Mouse (Mus musculus) lung, postnatal 0 days (tissue): ENCODE measurements around the gene Ift140. TPM values are rescaled to one million over a fixed set of nuclear protein-coding genes. Genes with fewer than 3 reads are reported as not detected.

ENCODE experiments used
- ATAC-seq: fragments of 200-750 bp; cut with Nextera tagmentation; 2 replicates; pipeline ENCODE4 v1.8.0; 2017; ENCODE audit warnings: moderate library complexity
- DNase-seq: peaks from one replicate; pipeline ENCODE4 v3.0.0-alpha.2; 2016; ENCODE audit warnings: low spot score
- H3K27ac ChIP-seq: fragments of 300-500 bp; sonication (generic); 2 replicates; pipeline ENCODE4 v1.5.1; 2014; ENCODE audit warnings: antibody characterized with exemption, mild to moderate bottlenecking, low read length, mixed read lengths
- H3K27me3 ChIP-seq: fragments of 300-500 bp; sonication (generic); replicated peaks from 2 replicates; pipeline ENCODE4 v1.6.1; 2014; ENCODE audit warnings: low read length, mixed read lengths; ENCODE audit not compliant: insufficient read depth
- H3K36me3 ChIP-seq: fragments of 300-500 bp; sonication (generic); 2 replicates; pipeline ENCODE4 v1.6.1; 2014; ENCODE audit warnings: low read length, mixed read lengths; ENCODE audit not compliant: insufficient read depth
- H3K4me1 ChIP-seq: fragments of 300-500 bp; sonication (generic); 2 replicates; pipeline ENCODE4 v1.6.1; 2014; ENCODE audit warnings: antibody characterized with exemption, low read depth, low read length, mixed read lengths; ENCODE audit not compliant: insufficient read depth
- H3K4me2 ChIP-seq: fragments of 300-500 bp; sonication (generic); replicated peaks from 2 replicates; pipeline ENCODE4 v1.6.1; 2014; ENCODE audit warnings: low read depth, mild to moderate bottlenecking, low read length, moderate library complexity, mixed read lengths
- H3K4me3 ChIP-seq: fragments of 300-500 bp; sonication (generic); 2 replicates; pipeline ENCODE4 v1.5.1; 2014; ENCODE audit warnings: low read depth, low read length
- H3K9ac ChIP-seq: fragments of 300-500 bp; sonication (generic); replicated peaks from 2 replicates; pipeline ENCODE4 v1.6.1; 2014; ENCODE audit warnings: low read depth, mild to moderate bottlenecking
- H3K9me3 ChIP-seq: fragments of 300-500 bp; sonication (generic); 2 replicates; pipeline ENCODE4 v1.6.1; 2016; ENCODE audit warnings: low read length, mixed read lengths
- CTCF ChIP-seq: IDR thresholded peaks from 2 replicates; pipeline ENCODE4 v1.5.1; 2016; ENCODE audit warnings: antibody characterized with exemption, mild to moderate bottlenecking
- EP300 ChIP-seq: IDR thresholded peaks from 2 replicates; pipeline ENCODE4 v1.6.1; 2016; ENCODE audit warnings: antibody characterized with exemption, mild to moderate bottlenecking, control low read depth
- WGBS: fragments of 180-500 bp; shearing (Covaris S2); extraction: QIAGEN DNeasy Blood & Tissue Kit; methylation state at CpG from one replicate; pipeline ENCODE4 v1.1.7; 2014; 5-methylcytosine and 5-hydroxymethylcytosine counted together
- polyA plus RNA-seq: library from polyadenylated mRNA; unstranded; fragments of >200 nt; fragmentation: Nextera tagmentation; extraction: Ambion mirVana; gene quantifications from 2 replicates; pipeline ENCODE4 v1.2.1, GENCODE M21; 2015

The Ift140 gene
- polyA plus RNA-seq, 1 experiment from 2014 or later, result 6.8 TPM

- WGBS, result 91% methylated on average over 10 of the region's 10 CpGs
- TF ChIP-seq EP300 (no peak), CTCF (no peak)
- DNase-seq (no peak), ATAC-seq (no peak)
- Histone ChIP-seq H3K27ac (no peak overlapping the region), H3K9me3 (no peaks in the 10 kb centered on the region), H3K36me3 (no peaks in the 10 kb centered on the region), H3K27me3 (no peaks in the 10 kb centered on the region), H3K4me1 (no peaks in the 10 kb centered on the region), H3K9ac (no peak overlapping the region), H3K4me3 (no peak overlapping the region), H3K4me2 (no peak overlapping the region)
These were observed 74.6 kb downstream of the Ift140 start for GRCm38 (mm10) chr17:25090450-25090849.

GRCm38 (mm10) chr17:25096221-25096620 lies 80.3 kb downstream of the Ift140 start:
- H3K36me3 ChIP-seq, result peaks cover 5% of the 10 kb centered on the region; the same call in 1 of the 2 replicates
- no peak overlapping the region for H3K4me2 ChIP-seq

GRCm38 (mm10) chr17:25100052-25100451 lies 84.2 kb downstream of the Ift140 start:
- no peak overlapping the region for H3K9ac ChIP-seq
- H3K4me3 ChIP-seq, result no peak overlapping the region
- TF ChIP-seq EP300 (no peak), CTCF (no peak)
- WGBS, result 90% methylated on average over 6 of the region's 6 CpGs
- no peaks in the 10 kb centered on the region for H3K27me3 ChIP-seq
- H3K4me1 ChIP-seq, result no peaks in the 10 kb centered on the region
- ATAC-seq, result no peak
- no peaks in the 10 kb centered on the region for H3K9me3 ChIP-seq
- H3K27ac ChIP-seq, result no peak overlapping the region
- no peak for DNase-seq
- H3K36me3 ChIP-seq, result peaks cover 5% of the 10 kb centered on the region; the same call in 1 of the 2 replicates
- H3K4me2 ChIP-seq, result no peak overlapping the region

More at GRCm38 (mm10) chr17:25096221-25096620, 80.3 kb downstream of the Ift140 start:
- DNase-seq, result no peak
- 82% methylated on average over 2 of the region's 2 CpGs for WGBS
- no peaks in the 10 kb centered on the region for H3K4me1 ChIP-seq
- no peak overlapping the region for H3K9ac ChIP-seq
- ATAC-seq, result no peak
- TF ChIP-seq CTCF (no peak), EP300 (no peak)
- H3K27me3 ChIP-seq, result no peaks in the 10 kb centered on the region
- H3K4me3 ChIP-seq, result no peak overlapping the region
- no peaks in the 10 kb centered on the region for H3K9me3 ChIP-seq
- H3K27ac ChIP-seq, result no peak overlapping the region

- H3K36me3 ChIP-seq, result peaks cover 5% of the 10 kb centered on the region; the same call in 1 of the 2 replicates
- no peak overlapping the region for H3K4me3 ChIP-seq
- no peak overlapping the region for H3K4me2 ChIP-seq
- no peaks in the 10 kb centered on the region for H3K9me3 ChIP-seq
- no peak for TF ChIP-seq EP300
- TF ChIP-seq CTCF, result no peak
- H3K27ac ChIP-seq, result no peak overlapping the region
- ATAC-seq (no peak), DNase-seq (no peak)
- WGBS, result 95% methylated on average over 11 of the region's 11 CpGs
- no peaks in the 10 kb centered on the region for H3K4me1 ChIP-seq
- H3K27me3 ChIP-seq, result no peaks in the 10 kb centered on the region
- H3K9ac ChIP-seq, result no peak overlapping the region
These were observed 85.5 kb downstream of the Ift140 start for GRCm38 (mm10) chr17:25101338-25101737.

GRCm38 (mm10) chr17:25107786-25108185 lies 91.9 kb downstream of the Ift140 start:
- no peaks in the 10 kb centered on the region for H3K9me3 ChIP-seq
- no peak overlapping the region for H3K4me2 ChIP-seq
- WGBS, result 92% methylated on average over 6 of the region's 16 CpGs
- H3K27me3 ChIP-seq, result no peaks in the 10 kb centered on the region
- 0 out of 2 replicates have a peak, but pooled peaks cover 4% of the 10 kb centered on the region for H3K36me3 ChIP-seq
- H3K9ac ChIP-seq, result no peak overlapping the region
- H3K27ac ChIP-seq, result no peak overlapping the region
- DNase-seq, result no peak
- ATAC-seq, result no peak
- TF ChIP-seq CTCF, result no peak
- TF ChIP-seq EP300, result no peak
- H3K4me1 ChIP-seq, result no peaks in the 10 kb centered on the region
- H3K4me3 ChIP-seq, result no peak overlapping the region

- Histone ChIP-seq H3K4me2 (no peak overlapping the region), H3K9me3 (no peaks in the 10 kb centered on the region), H3K27ac (no peak overlapping the region), H3K4me1 (no peaks in the 10 kb centered on the region; the same call in 1 of the 2 replicates), H3K36me3 (0 out of 2 replicates have a peak, but pooled peaks cover 4% of the 10 kb centered on the region), H3K9ac (no peak overlapping the region), H3K27me3 (no peaks in the 10 kb centered on the region), H3K4me3 (no peak overlapping the region)
- peak; percentile 77 for DNase-seq
- WGBS, result 81% methylated on average over 2 of the region's 2 CpGs
- peak; percentile 82 for TF ChIP-seq CTCF
- no peak for TF ChIP-seq EP300
- ATAC-seq, result peak; percentile 64
These were observed 93.7 kb downstream of the Ift140 start for GRCm38 (mm10) chr17:25109578-25109977.

- TF ChIP-seq CTCF (no peak), EP300 (no peak)
- Histone ChIP-seq H3K9ac (no peak overlapping the region), H3K27me3 (no peaks in the 10 kb centered on the region), H3K27ac (no peak overlapping the region), H3K36me3 (0 out of 2 replicates have a peak, but pooled peaks cover 4% of the 10 kb centered on the region), H3K4me1 (peaks cover 6% of the 10 kb centered on the region; the same call in 1 of the 2 replicates), H3K9me3 (no peaks in the 10 kb centered on the region), H3K4me3 (no peak overlapping the region), H3K4me2 (no peak overlapping the region)
- DNase-seq (no peak), ATAC-seq (no peak)
- WGBS, result 88% methylated on average over 6 of the region's 6 CpGs
These were observed 94.7 kb downstream of the Ift140 start for GRCm38 (mm10) chr17:25110590-25110989.
